Mouse (Mus musculus) liver, adult 2 months (tissue): ENCODE data around the gene Tmem135. TPM values are rescaled to one million over a fixed set of nuclear protein-coding genes. Genes with fewer than 3 reads are reported as not detected.

Experiments used
- DNase-seq: peaks from one replicate; pipeline ENCODE4 v3.0.0-alpha.2; 2011; ENCODE audit warnings: low read depth, low spot score; ENCODE audit errors: extremely low read depth
- H3K27ac ChIP-seq: fragments of 200-500 bp; replicated peaks from 2 replicates; pipeline ENCODE4 v1.5.1; 2012; ENCODE audit warnings: low read depth, mild to moderate bottlenecking, control low read depth, inconsistent platforms, low read length; ENCODE audit not compliant: insufficient read depth
- H3K27me3 ChIP-seq: fragments of 200-500 bp; 2 replicates; pipeline ENCODE4 v1.6.1; 2012; ENCODE audit warnings: mild to moderate bottlenecking, moderate library complexity, low read length, inconsistent platforms; ENCODE audit not compliant: control insufficient read depth, insufficient read depth
- H3K36me3 ChIP-seq: fragments of 200-500 bp; 2 replicates; pipeline ENCODE4 v1.6.1; 2012; ENCODE audit warnings: low read length, inconsistent platforms; ENCODE audit not compliant: control insufficient read depth, insufficient read depth
- H3K4me1 ChIP-seq: fragments of 200-500 bp; 2 replicates; pipeline ENCODE4 v1.6.1; 2011; ENCODE audit warnings: low read length; ENCODE audit not compliant: control insufficient read depth, insufficient read depth
- H3K4me3 ChIP-seq: fragments of 200-500 bp; 2 replicates; pipeline ENCODE4 v1.5.1; 2011; ENCODE audit warnings: low read depth, mild to moderate bottlenecking, control low read depth, low read length, moderate library complexity; ENCODE audit not compliant: insufficient read depth
- H3K79me2 ChIP-seq: fragments of 200-500 bp; 2 replicates; pipeline ENCODE4 v1.6.1; 2012; ENCODE audit warnings: inconsistent platforms, mild to moderate bottlenecking, low read length, moderate library complexity; ENCODE audit not compliant: control insufficient read depth, insufficient read depth
- H3K9ac ChIP-seq: fragments of 200-500 bp; 2 replicates; pipeline ENCODE4 v1.6.1; 2012; ENCODE audit warnings: low read depth, mild to moderate bottlenecking, control low read depth, inconsistent platforms, low read length
- CTCF ChIP-seq: fragments of 200-500 bp; IDR thresholded peaks from 2 replicates; pipeline ENCODE4 v1.5.1; 2011; ENCODE audit warnings: low read depth, low read length, control low read depth
- POLR2A ChIP-seq: fragments of 200-500 bp; IDR thresholded peaks from 2 replicates; pipeline ENCODE4 v1.6.1; 2011; ENCODE audit warnings: low read length, control low read depth; ENCODE audit not compliant: insufficient read depth; ENCODE audit errors: extremely low read depth
- WGBS: fragments of 180-500 bp; shearing (Covaris S2); methylation state at CpG from one replicate; pipeline ENCODE4 v1.1.7; 2018; 5-methylcytosine and 5-hydroxymethylcytosine counted together
- polyA plus RNA-seq: library from polyadenylated mRNA; depleted of rRNA; stranded (reverse); fragments of >200 nt; gene quantifications from 2 replicates; pipeline ENCODE4 v1.2.3, GENCODE M21; 2012
- total RNA-seq: library from RNA; depleted of rRNA; stranded (reverse); fragments of >200 nt; gene quantifications from 2 replicates; pipeline ENCODE4 v1.2.3, GENCODE M21; 2014

Tmem135 gene
- total and polyA plus RNA-seq, 2 experiments, result 60.4 to 108 TPM

GRCm38 (mm10) chr7:89355519-89356255, 48.3 kb downstream of the Tmem135 start:
- Histone ChIP-seq H3K36me3 (no peaks in the 10 kb centered on the region), H3K79me2 (no peaks in the 10 kb centered on the region), H3K9ac (no peak overlapping the region), H3K4me1 (0 out of 2 replicates have a peak, but pooled peaks cover 2% of the 10 kb centered on the region), H3K27ac (no peak overlapping the region), H3K27me3 (no peaks in the 10 kb centered on the region), H3K4me3 (no peak overlapping the region)
- TF ChIP-seq POLR2A (no peak), CTCF (no peak)
- DNase-seq, result no peak
- WGBS, result 88% methylated on average over 8 of the region's 8 CpGs

DNA sequence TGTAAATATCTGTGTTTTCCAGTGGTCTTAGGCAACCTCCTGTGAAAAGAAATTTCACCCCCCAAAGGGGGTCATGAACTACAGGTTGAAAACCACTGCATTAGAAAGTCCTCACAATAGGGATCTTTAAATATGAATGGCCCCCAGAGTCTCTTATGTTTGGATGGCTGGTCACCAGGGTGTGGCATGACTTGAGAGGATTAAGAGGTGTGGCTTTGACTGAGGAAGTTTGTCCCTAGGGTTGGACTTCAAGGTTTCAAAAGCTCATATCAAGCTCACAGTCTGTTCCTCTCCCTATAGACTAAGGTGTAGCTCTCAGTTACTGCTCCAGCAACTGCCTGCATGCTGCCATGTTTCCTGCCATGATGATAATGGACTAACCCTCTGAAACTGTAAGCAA, 62.0 kb downstream of the Tmem135 start:
- Histone ChIP-seq H3K4me1 (peaks cover 11% of the 10 kb centered on the region; the same call in 1 of the 2 replicates), H3K79me2 (peaks cover 7% of the 10 kb centered on the region), H3K9ac (no peak overlapping the region), H3K27me3 (no peaks in the 10 kb centered on the region), H3K4me3 (no peak overlapping the region), H3K36me3 (no peaks in the 10 kb centered on the region), H3K27ac (no peak overlapping the region)
- DNase-seq, result no peak
- TF ChIP-seq POLR2A, result no peak
- no peak for TF ChIP-seq CTCF

DNA sequence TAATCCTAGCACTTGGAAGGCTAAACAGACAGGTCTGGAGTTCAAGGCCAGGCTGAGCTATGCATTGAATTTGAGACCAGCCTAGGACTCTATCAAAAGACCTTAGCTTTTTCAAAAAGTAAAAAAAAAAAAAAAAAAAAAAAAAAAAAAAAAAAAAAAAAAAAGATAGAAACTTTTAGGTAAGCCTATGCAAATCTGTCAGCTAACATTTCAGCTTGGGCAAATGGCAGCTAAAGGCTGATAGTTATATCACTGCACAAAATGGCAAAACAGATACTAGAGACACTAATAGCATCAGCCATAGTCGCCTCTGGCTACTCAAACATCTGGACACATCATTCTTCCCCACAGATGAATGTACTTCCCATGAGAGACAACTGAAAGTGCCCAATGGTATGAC, 64.2 kb downstream of the Tmem135 start:
- H3K27me3 ChIP-seq, result no peaks in the 10 kb centered on the region
- H3K27ac ChIP-seq, result no peak overlapping the region
- 97% methylated on average over 1 of the region's 1 CpGs for WGBS
- H3K4me3 ChIP-seq, result no peak overlapping the region
- TF ChIP-seq CTCF (no peak), POLR2A (no peak)
- no peak for DNase-seq
- H3K79me2 ChIP-seq, result peaks cover 19% of the 10 kb centered on the region
- H3K9ac ChIP-seq, result no peak overlapping the region
- peaks cover 2% of the 10 kb centered on the region; the same call in 1 of the 2 replicates for H3K36me3 ChIP-seq
- H3K4me1 ChIP-seq, result peaks cover 16% of the 10 kb centered on the region; the same call in 1 of the 2 replicates

- no peak for DNase-seq
- no peaks in the 10 kb centered on the region for H3K27me3 ChIP-seq
- TF ChIP-seq CTCF (no peak), POLR2A (no peak)
- peaks cover 2% of the 10 kb centered on the region; the same call in 1 of the 2 replicates for H3K36me3 ChIP-seq
- peaks cover 16% of the 10 kb centered on the region; the same call in 1 of the 2 replicates for H3K4me1 ChIP-seq
- peak overlapping the region; percentile 98 for H3K4me3 ChIP-seq
- peak overlapping the region; percentile 93 for H3K27ac ChIP-seq
- H3K9ac ChIP-seq, result no peak overlapping the region; the same call in 1 of the 2 replicates
- peaks cover 19% of the 10 kb centered on the region for H3K79me2 ChIP-seq
Measured at GRCm38 (mm10) chr7:89339142-89339435, 64.9 kb downstream of the Tmem135 start.

- H3K4me3 ChIP-seq, result peak overlapping the region; percentile 98
- TF ChIP-seq POLR2A, result 0 out of 2 replicates have a peak, but pooled peaks have one; percentile 47
- TF ChIP-seq CTCF, result no peak
- peaks cover 19% of the 10 kb centered on the region for H3K79me2 ChIP-seq
- no peaks in the 10 kb centered on the region for H3K27me3 ChIP-seq
- H3K36me3 ChIP-seq, result peaks cover 2% of the 10 kb centered on the region; the same call in 1 of the 2 replicates
- H3K27ac ChIP-seq, result peak overlapping the region; percentile 98
- under 1% methylated on average over 57 of the region's 57 CpGs for WGBS
- peak overlapping the region; percentile 99 for H3K9ac ChIP-seq
- peaks cover 16% of the 10 kb centered on the region; the same call in 1 of the 2 replicates for H3K4me1 ChIP-seq
- peak; percentile 81 for DNase-seq
Measured at GRCm38 (mm10) chr7:89338350-89339141, 65.5 kb downstream of the Tmem135 start.
